Mouse (Mus musculus): ENCODE measurements at regions not wholly inside any gene's neighbourhood (a gene's known extent, or its start where the extent isn't known, plus 50 kb on each side); places are given as distances from the start of the nearest gene placed in this dataset.

GRCm38 (mm10) chr2:128309541-128310030 is 183.7 kb downstream of the Bcl2l11 start:
- H3K27ac ChIP-seq (ENCODE audit: insufficient read depth, low read length), result no peak overlapping the region

GRCm38 (mm10) chr2:128310081-128310480 is 184.2 kb downstream of the Bcl2l11 start:
- DNase-seq, result peak; percentile 64 to 66
- Histone ChIP-seq H3K27ac (ENCODE audit: insufficient read depth, low read length) (no peak overlapping the region), H3K27me3 (ENCODE audit: control insufficient read depth, insufficient read depth, low read length) (no peaks in the 10 kb centered on the region), H3K4me1 (ENCODE audit: control insufficient read depth, insufficient read depth, low read length) (peaks cover 18% of the 10 kb centered on the region), H3K4me3 (replicated peaks; ENCODE audit: insufficient read depth, low read depth, low read length) (no peak overlapping the region)
- 19% methylated on average over 5 of the region's 5 CpGs for WGBS
- TF ChIP-seq CTCF (IDR thresholded peaks at IDR 0.05; ENCODE audit: borderline replicate concordance, insufficient read depth, low read depth, low read length) (no peak), POLR2A (IDR thresholded peaks at IDR 0.05; ENCODE audit: borderline replicate concordance, insufficient read depth, low read length) (no peak)

More at GRCm38 (mm10) chr2:128309541-128310030, 183.7 kb downstream of the Bcl2l11 start:
- peaks cover 18% of the 10 kb centered on the region for H3K4me1 ChIP-seq (ENCODE audit: control insufficient read depth, insufficient read depth, low read length)
- DNase-seq, result no peak
- 33% methylated on average over 10 of the region's 10 CpGs for WGBS
- TF ChIP-seq POLR2A (IDR thresholded peaks at IDR 0.05; ENCODE audit: borderline replicate concordance, insufficient read depth, low read length) (no peak), CTCF (IDR thresholded peaks at IDR 0.05; ENCODE audit: borderline replicate concordance, insufficient read depth, low read depth, low read length) (no peak)
- H3K27me3 ChIP-seq (ENCODE audit: control insufficient read depth, insufficient read depth, low read length), result no peaks in the 10 kb centered on the region; the same call in 1 of the 2 replicates
- H3K4me3 ChIP-seq (replicated peaks; ENCODE audit: insufficient read depth, low read depth, low read length), result no peak overlapping the region

- WGBS, result 13% methylated on average over 14 of the region's 14 CpGs
- no peaks in the 10 kb centered on the region for H3K27me3 ChIP-seq (ENCODE audit: control insufficient read depth, insufficient read depth, low read length)
- DNase-seq, result peak; percentile 69 to 84
These were observed 186.3 kb downstream of the Bcl2l11 start for GRCm38 (mm10) chr2:128312084-128312594.

GRCm38 (mm10) chr2:128312659-128313581 is 187.1 kb downstream of the Bcl2l11 start:
- peaks cover 18% of the 10 kb centered on the region for H3K4me1 ChIP-seq (ENCODE audit: control insufficient read depth, insufficient read depth, low read length)
- no peak overlapping the region for H3K4me3 ChIP-seq (replicated peaks; ENCODE audit: insufficient read depth, low read depth, low read length)
- H3K27me3 ChIP-seq (ENCODE audit: control insufficient read depth, insufficient read depth, low read length), result no peaks in the 10 kb centered on the region
- peak; percentile 26 to 34 for DNase-seq
- 58% methylated on average over 12 of the region's 12 CpGs for WGBS
- H3K27ac ChIP-seq (ENCODE audit: insufficient read depth, low read length), result no peak overlapping the region
- no peak for TF ChIP-seq CTCF (IDR thresholded peaks at IDR 0.05; ENCODE audit: borderline replicate concordance, insufficient read depth, low read depth, low read length)
- no peak for TF ChIP-seq POLR2A (IDR thresholded peaks at IDR 0.05; ENCODE audit: borderline replicate concordance, insufficient read depth, low read length)

More at GRCm38 (mm10) chr2:128312084-128312594, 186.3 kb downstream of the Bcl2l11 start:
- Histone ChIP-seq H3K4me1 (ENCODE audit: control insufficient read depth, insufficient read depth, low read length) (peaks cover 18% of the 10 kb centered on the region), H3K27ac (ENCODE audit: insufficient read depth, low read length) (no peak overlapping the region), H3K4me3 (replicated peaks; ENCODE audit: insufficient read depth, low read depth, low read length) (peak overlapping the region; percentile 17)
- TF ChIP-seq POLR2A (IDR thresholded peaks at IDR 0.05; ENCODE audit: borderline replicate concordance, insufficient read depth, low read length) (no peak), CTCF (IDR thresholded peaks at IDR 0.05; ENCODE audit: borderline replicate concordance, insufficient read depth, low read depth, low read length) (no peak)

GRCm38 (mm10) chr2:128313582-128313918 is 187.7 kb downstream of the Bcl2l11 start:
- TF ChIP-seq POLR2A (IDR thresholded peaks at IDR 0.05; ENCODE audit: borderline replicate concordance, insufficient read depth, low read length), result no peak
- no peak for TF ChIP-seq CTCF (IDR thresholded peaks at IDR 0.05; ENCODE audit: borderline replicate concordance, insufficient read depth, low read depth, low read length)
- H3K4me1 ChIP-seq (ENCODE audit: control insufficient read depth, insufficient read depth, low read length), result peaks cover 18% of the 10 kb centered on the region
- no peak overlapping the region for H3K27ac ChIP-seq (ENCODE audit: insufficient read depth, low read length)
- WGBS, result 50% methylated on average over 2 of the region's 2 CpGs
- no peak overlapping the region for H3K4me3 ChIP-seq (replicated peaks; ENCODE audit: insufficient read depth, low read depth, low read length)
- H3K27me3 ChIP-seq (ENCODE audit: control insufficient read depth, insufficient read depth, low read length), result no peaks in the 10 kb centered on the region
- no peak for DNase-seq

- 98% methylated on average over 1 of the region's 1 CpGs for WGBS
- Histone ChIP-seq H3K4me3 (replicated peaks; ENCODE audit: insufficient read depth, low read depth, low read length) (no peak overlapping the region), H3K27me3 (ENCODE audit: control insufficient read depth, insufficient read depth, low read length) (no peaks in the 10 kb centered on the region), H3K27ac (ENCODE audit: insufficient read depth, low read length) (no peak overlapping the region), H3K4me1 (ENCODE audit: control insufficient read depth, insufficient read depth, low read length) (peaks cover 18% of the 10 kb centered on the region)
- TF ChIP-seq CTCF (IDR thresholded peaks at IDR 0.05; ENCODE audit: borderline replicate concordance, insufficient read depth, low read depth, low read length) (no peak), POLR2A (IDR thresholded peaks at IDR 0.05; ENCODE audit: borderline replicate concordance, insufficient read depth, low read length) (no peak)
- no peak for DNase-seq
These were observed 188.1 kb downstream of the Bcl2l11 start for GRCm38 (mm10) chr2:128313948-128314347.

GRCm38 (mm10) chr2:128316516-128316915 is 190.7 kb downstream of the Bcl2l11 start:
- Histone ChIP-seq H3K4me3 (replicated peaks; ENCODE audit: insufficient read depth, low read depth, low read length) (no peak overlapping the region), H3K27ac (ENCODE audit: insufficient read depth, low read length) (no peak overlapping the region), H3K4me1 (ENCODE audit: control insufficient read depth, insufficient read depth, low read length) (peaks cover 13% of the 10 kb centered on the region), H3K27me3 (ENCODE audit: control insufficient read depth, insufficient read depth, low read length) (no peaks in the 10 kb centered on the region)
- TF ChIP-seq POLR2A (IDR thresholded peaks at IDR 0.05; ENCODE audit: borderline replicate concordance, insufficient read depth, low read length), result no peak
- no peak for TF ChIP-seq CTCF (IDR thresholded peaks at IDR 0.05; ENCODE audit: borderline replicate concordance, insufficient read depth, low read depth, low read length)
- DNase-seq, result no peak
- 90% methylated on average over 2 of the region's 2 CpGs for WGBS

Data from cerebellum, adult 2 months (tissue).